Mouse (Mus musculus) kidney, adult 2 months (tissue): ENCODE data around the gene Iqschfp.

Source experiments
- CTCF ChIP-seq: fragments of 200-500 bp; conservative IDR thresholded peaks from 2 replicates; pipeline ENCODE4 v1.5.1; 2011; ENCODE audit warnings: low read depth, mild to moderate bottlenecking, control low read depth, low read length, moderate library complexity, mixed read lengths; ENCODE audit not compliant: insufficient read depth, insufficient read length
- POLR2A ChIP-seq: fragments of 200-500 bp; IDR thresholded peaks from one replicate; pipeline ENCODE4 v1.6.1; 2011; ENCODE audit warnings: low read depth, low read length, control low read depth

- TF ChIP-seq CTCF (no peak), POLR2A (no peak)
Measured at GRCm38 (mm10) chr3:68421849-68422248, 529.8 kb downstream of the Iqschfp start.
